Mouse (Mus musculus) kidney, postnatal 4 days (tissue): ENCODE measurements around the gene Vcam1.

Experiments used
- DNase-seq, 2 experiments: peaks; one replicate each; pipeline ENCODE4 v3.0.0; 2021; ENCODE audit warnings: mixed read lengths in 2 of 2

The Vcam1 gene

GRCm38 (mm10) chr3:116080939-116081676, 48.4 kb downstream of the Vcam1 start:
- peak; percentile 11 to 35 for DNase-seq

- peak; percentile 30 to 45 for DNase-seq
These were observed 49.2 kb downstream of the Vcam1 start for GRCm38 (mm10) chr3:116080166-116080788.

- DNase-seq = no peak
These were observed 51.0 kb downstream of the Vcam1 start for GRCm38 (mm10) chr3:116078490-116078889.

- no peak for DNase-seq
These were observed 52.7 kb downstream of the Vcam1 start for GRCm38 (mm10) chr3:116076739-116077138.

GRCm38 (mm10) chr3:116072584-116072983, 56.9 kb downstream of the Vcam1 start:
- DNase-seq = no peak

GRCm38 (mm10) chr3:116062141-116062540, 67.3 kb downstream of the Vcam1 start:
- DNase-seq = no peak

GRCm38 (mm10) chr3:116060320-116060719, 69.2 kb downstream of the Vcam1 start:
- no peak for DNase-seq
